Mouse (Mus musculus) forebrain, embryonic 14.5 days (tissue): ENCODE results near the gene Mybpc1. TPM values are rescaled to one million over a fixed set of nuclear protein-coding genes. Genes with fewer than 3 reads are reported as not detected.

ENCODE experiments used
- ATAC-seq: fragments of 200-750 bp; cut with Nextera tagmentation; 2 replicates; pipeline ENCODE4 v1.8.0; 2017; ENCODE audit warnings: mild to moderate bottlenecking, moderate library complexity
- DNase-seq: peaks from one replicate; pipeline ENCODE4 v3.0.0-alpha.2; 2015; ENCODE audit warnings: low spot score
- H3K27ac ChIP-seq: fragments of 300-500 bp; sonication (generic); 2 replicates; pipeline ENCODE4 v1.5.1; 2014; ENCODE audit warnings: low read depth, mild to moderate bottlenecking, control low read depth, low read length, moderate library complexity
- H3K27me3 ChIP-seq: fragments of 300-500 bp; sonication (generic); replicated peaks from 2 replicates; pipeline ENCODE4 v1.6.1; 2014; ENCODE audit warnings: low read length, control low read depth, mixed read lengths; ENCODE audit not compliant: control insufficient read depth, insufficient read depth
- H3K36me3 ChIP-seq: fragments of 300-500 bp; sonication (generic); 2 replicates; pipeline ENCODE4 v1.6.1; 2014; ENCODE audit warnings: low read length, control low read depth; ENCODE audit not compliant: control insufficient read depth, insufficient read depth
- H3K4me1 ChIP-seq: fragments of 300-500 bp; sonication (generic); 2 replicates; pipeline ENCODE4 v1.6.1; 2014; ENCODE audit warnings: antibody characterized with exemption, low read length, control low read depth; ENCODE audit not compliant: control insufficient read depth, insufficient read depth
- H3K4me2 ChIP-seq: fragments of 300-500 bp; sonication (generic); 2 replicates; pipeline ENCODE4 v1.6.1; 2014; ENCODE audit warnings: mild to moderate bottlenecking, control low read depth, low read length
- H3K4me3 ChIP-seq: fragments of 300-500 bp; sonication (generic); 2 replicates; pipeline ENCODE4 v1.5.1; 2014; ENCODE audit warnings: low read depth, low read length, control low read depth
- H3K9ac ChIP-seq: fragments of 300-500 bp; sonication (generic); 2 replicates; pipeline ENCODE4 v1.6.1; 2014; ENCODE audit warnings: mild to moderate bottlenecking, low read length, control low read depth, moderate library complexity
- H3K9me3 ChIP-seq: fragments of 300-500 bp; sonication (generic); replicated peaks from 2 replicates; pipeline ENCODE4 v1.6.1; 2016; ENCODE audit warnings: low read length, control low read depth, mixed read lengths; ENCODE audit not compliant: control insufficient read depth
- WGBS: fragments of 180-500 bp; shearing (Covaris S2); extraction: QIAGEN DNeasy Blood & Tissue Kit; methylation state at CpG from one replicate; pipeline ENCODE4 v1.1.7; 2014; 5-methylcytosine and 5-hydroxymethylcytosine counted together
- polyA plus RNA-seq: library from polyadenylated mRNA; unstranded; fragments of >200 nt; fragmentation: Nextera tagmentation; extraction: Ambion mirVana; gene quantifications from 2 replicates; pipeline ENCODE4 v1.2.1, GENCODE M21; 2014

Gene Mybpc1
- polyA plus RNA-seq, 1 experiment from 2014 or later: 0.52 TPM

DNA sequence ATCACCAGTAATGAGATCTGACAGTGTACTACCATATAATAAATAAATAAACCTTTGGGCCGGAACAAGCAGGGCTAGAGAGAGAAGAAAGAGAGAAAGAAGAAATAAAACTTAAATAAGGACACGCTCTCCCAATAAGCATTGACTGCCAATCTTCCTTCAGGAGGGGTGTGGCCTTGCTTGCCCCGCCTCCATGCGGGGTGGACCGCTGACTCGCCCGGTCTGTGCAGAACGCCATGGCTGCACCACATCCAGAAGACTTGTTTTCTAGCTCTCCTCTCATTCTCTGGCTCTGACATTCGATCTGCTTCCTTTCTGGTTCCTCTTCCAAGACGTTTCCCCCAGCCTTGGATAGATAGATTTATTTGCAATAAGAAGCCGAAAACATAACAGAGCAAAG lies 8.1 kb upstream of the Mybpc1 start:
- Histone ChIP-seq H3K4me2 (no peak overlapping the region), H3K4me1 (no peaks in the 10 kb centered on the region), H3K36me3 (no peaks in the 10 kb centered on the region), H3K9ac (no peak overlapping the region), H3K4me3 (no peak overlapping the region), H3K9me3 (no peaks in the 10 kb centered on the region), H3K27ac (no peak overlapping the region), H3K27me3 (no peaks in the 10 kb centered on the region)
- DNase-seq (no peak), ATAC-seq (no peak)
- 91% methylated on average over 11 of the region's 11 CpGs for WGBS

DNA sequence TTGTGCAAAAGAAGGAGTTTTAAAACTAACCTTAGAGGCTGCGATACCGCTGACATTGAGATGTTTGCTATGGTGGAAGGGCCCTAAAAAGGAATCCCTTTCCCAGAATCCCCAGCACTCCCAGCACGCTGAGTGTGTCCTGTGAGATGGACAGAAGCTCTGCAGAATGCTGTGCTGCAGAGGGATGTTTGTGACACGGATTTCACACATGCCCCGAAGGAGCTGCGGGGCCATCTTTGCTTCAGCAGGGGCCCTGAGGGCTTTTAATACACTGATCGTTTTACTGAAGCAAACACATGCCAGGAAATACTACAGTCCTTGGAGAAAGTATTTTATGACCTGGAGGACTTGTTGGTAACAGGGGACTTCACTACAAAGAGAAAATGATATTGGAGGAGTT lies 1.7 kb upstream of the Mybpc1 start:
- DNase-seq (no peak), ATAC-seq (no peak)
- Histone ChIP-seq H3K27me3 (no peaks in the 10 kb centered on the region), H3K36me3 (no peaks in the 10 kb centered on the region), H3K4me2 (no peak overlapping the region), H3K4me1 (0 out of 2 replicates have a peak, but pooled peaks cover 6% of the 10 kb centered on the region), H3K27ac (no peak overlapping the region), H3K9me3 (no peaks in the 10 kb centered on the region), H3K4me3 (no peak overlapping the region), H3K9ac (no peak overlapping the region)
- 81% methylated on average over 7 of the region's 7 CpGs for WGBS

DNA sequence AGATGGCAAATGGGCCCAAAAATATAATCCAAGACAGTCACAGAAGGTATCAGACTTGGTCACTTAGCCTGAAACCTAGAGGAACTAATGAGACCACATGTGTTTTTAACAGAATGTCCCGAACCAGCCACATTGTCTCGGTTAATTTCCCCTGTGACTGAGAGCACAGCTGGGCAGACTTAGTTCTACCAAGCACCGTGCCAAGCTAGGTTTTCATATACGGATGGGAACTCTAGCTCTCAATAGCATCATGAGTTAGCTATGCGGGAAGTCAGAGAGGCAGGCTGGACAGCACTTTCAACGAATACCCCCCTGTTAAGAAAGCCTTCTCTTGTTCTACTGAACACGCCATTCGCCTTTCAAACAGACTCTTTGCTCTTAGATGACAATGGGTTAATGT lies 1.1 kb upstream of the Mybpc1 start:
- WGBS: 77% methylated on average over 8 of the region's 8 CpGs
- no peak overlapping the region for H3K27ac ChIP-seq
- no peak overlapping the region for H3K4me3 ChIP-seq
- H3K4me1 ChIP-seq: 0 out of 2 replicates have a peak, but pooled peaks cover 6% of the 10 kb centered on the region
- H3K27me3 ChIP-seq: no peaks in the 10 kb centered on the region
- no peak overlapping the region for H3K4me2 ChIP-seq
- no peak for ATAC-seq
- DNase-seq: no peak
- no peaks in the 10 kb centered on the region for H3K9me3 ChIP-seq
- no peaks in the 10 kb centered on the region for H3K36me3 ChIP-seq
- no peak overlapping the region for H3K9ac ChIP-seq

DNA sequence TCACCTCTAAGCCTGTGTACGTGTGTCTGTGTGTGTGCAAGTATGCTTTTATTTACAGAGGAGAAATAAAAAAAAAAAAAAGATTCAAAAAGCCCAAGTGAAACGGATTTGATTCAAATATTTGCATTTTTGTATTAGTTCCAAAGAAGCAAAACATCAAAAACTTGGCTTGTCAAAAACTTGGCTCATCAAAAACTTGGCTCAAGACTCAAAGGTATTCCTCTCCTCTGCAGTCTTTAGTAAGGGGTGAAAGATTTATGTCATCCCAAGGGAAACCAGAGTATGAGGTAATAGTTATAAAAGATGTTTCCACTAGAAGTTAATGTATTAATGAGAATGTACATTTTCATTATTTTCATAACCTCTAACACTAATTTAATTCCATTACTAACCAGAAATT lies 1.2 kb downstream of the Mybpc1 start:
- DNase-seq: peak; percentile 52

DNA sequence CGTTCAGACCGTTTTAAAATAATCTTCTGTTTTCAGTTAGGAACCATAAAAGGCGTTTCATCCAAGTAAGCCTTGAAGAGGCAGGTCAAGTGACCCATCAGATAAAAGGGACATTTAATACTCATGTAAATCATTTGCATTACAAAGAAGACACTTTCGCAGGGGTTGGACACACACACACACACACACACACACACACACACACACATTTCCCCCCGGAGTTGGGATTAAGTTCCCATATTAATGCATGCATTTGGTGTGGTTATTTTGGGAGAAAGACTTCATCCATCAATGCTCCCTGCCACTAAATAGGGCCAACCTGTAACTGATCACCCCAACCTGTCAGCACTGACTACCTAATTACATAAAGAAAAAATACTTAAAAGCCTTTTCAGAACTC lies 1.7 kb downstream of the Mybpc1 start:
- H3K36me3 ChIP-seq: no peaks in the 10 kb centered on the region
- no peak overlapping the region for H3K9ac ChIP-seq
- no peaks in the 10 kb centered on the region for H3K27me3 ChIP-seq
- no peak overlapping the region for H3K4me2 ChIP-seq
- 7% methylated on average over 5 of the region's 5 CpGs for WGBS
- H3K27ac ChIP-seq: no peak overlapping the region
- ATAC-seq (no peak), DNase-seq (peak; percentile 20)
- no peak overlapping the region for H3K4me3 ChIP-seq
- no peaks in the 10 kb centered on the region for H3K9me3 ChIP-seq
- 0 out of 2 replicates have a peak, but pooled peaks cover 6% of the 10 kb centered on the region for H3K4me1 ChIP-seq

More for the DNA sequence above, 1.2 kb downstream of the Mybpc1 start:
- H3K36me3 ChIP-seq: no peaks in the 10 kb centered on the region
- H3K27ac ChIP-seq: no peak overlapping the region
- H3K4me3 ChIP-seq: no peak overlapping the region
- no peak overlapping the region for H3K4me2 ChIP-seq
- no peak overlapping the region for H3K9ac ChIP-seq
- ATAC-seq: no peak
- H3K9me3 ChIP-seq: no peaks in the 10 kb centered on the region
- H3K27me3 ChIP-seq: no peaks in the 10 kb centered on the region
- H3K4me1 ChIP-seq: 0 out of 2 replicates have a peak, but pooled peaks cover 6% of the 10 kb centered on the region
- 47% methylated on average over 2 of the region's 2 CpGs for WGBS

DNA sequence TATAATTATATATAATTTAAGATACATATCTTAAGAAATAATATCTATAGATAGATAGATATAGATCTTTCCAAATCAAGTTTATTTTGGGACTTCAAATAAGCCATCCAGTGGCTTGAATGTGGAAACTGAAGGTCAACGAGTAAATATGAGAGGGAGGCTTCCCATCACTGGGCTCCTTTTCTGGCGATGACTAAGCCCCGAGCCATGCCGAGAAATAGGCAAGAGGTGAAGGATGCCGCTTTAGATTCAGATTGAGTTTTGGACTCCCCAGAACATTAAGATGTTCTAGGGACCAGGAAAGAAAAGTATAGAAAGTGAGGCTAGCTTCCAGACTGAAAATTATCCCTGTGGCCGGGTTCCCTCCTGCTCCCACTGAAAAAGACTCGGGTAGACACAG lies 4.4 kb downstream of the Mybpc1 start:
- Histone ChIP-seq H3K4me1 (0 out of 2 replicates have a peak, but pooled peaks cover 6% of the 10 kb centered on the region), H3K4me2 (no peak overlapping the region), H3K4me3 (no peak overlapping the region), H3K9ac (no peak overlapping the region), H3K36me3 (no peaks in the 10 kb centered on the region), H3K27ac (no peak overlapping the region), H3K9me3 (no peaks in the 10 kb centered on the region), H3K27me3 (no peaks in the 10 kb centered on the region)
- DNase-seq: no peak
- ATAC-seq: no peak
- 90% methylated on average over 7 of the region's 7 CpGs for WGBS

DNA sequence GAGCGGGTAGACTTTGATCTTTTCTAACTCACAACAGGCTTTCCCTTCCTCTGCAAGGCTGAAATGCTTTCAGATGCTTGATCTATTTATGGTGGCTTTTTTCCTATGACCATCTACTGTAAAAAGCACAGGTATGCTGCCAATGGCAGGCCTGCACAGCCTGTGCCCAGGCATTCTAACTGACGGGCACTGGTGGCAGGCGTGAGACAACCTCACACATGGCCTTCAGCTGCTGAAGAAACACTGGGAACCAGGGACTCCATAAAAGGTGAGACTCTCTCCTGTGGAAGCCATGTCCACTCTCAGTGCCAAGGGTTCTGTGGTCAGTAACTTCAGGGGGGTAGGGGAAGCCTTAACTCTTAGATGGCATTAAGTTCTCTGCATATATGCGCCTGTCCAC lies 12.6 kb downstream of the Mybpc1 start:
- ATAC-seq: no peak
- Histone ChIP-seq H3K4me2 (no peak overlapping the region), H3K36me3 (no peaks in the 10 kb centered on the region), H3K4me3 (no peak overlapping the region), H3K4me1 (no peaks in the 10 kb centered on the region), H3K9me3 (no peaks in the 10 kb centered on the region), H3K27me3 (no peaks in the 10 kb centered on the region), H3K27ac (no peak overlapping the region), H3K9ac (no peak overlapping the region)
- no peak for DNase-seq
- WGBS: 91% methylated on average over 4 of the region's 4 CpGs

DNA sequence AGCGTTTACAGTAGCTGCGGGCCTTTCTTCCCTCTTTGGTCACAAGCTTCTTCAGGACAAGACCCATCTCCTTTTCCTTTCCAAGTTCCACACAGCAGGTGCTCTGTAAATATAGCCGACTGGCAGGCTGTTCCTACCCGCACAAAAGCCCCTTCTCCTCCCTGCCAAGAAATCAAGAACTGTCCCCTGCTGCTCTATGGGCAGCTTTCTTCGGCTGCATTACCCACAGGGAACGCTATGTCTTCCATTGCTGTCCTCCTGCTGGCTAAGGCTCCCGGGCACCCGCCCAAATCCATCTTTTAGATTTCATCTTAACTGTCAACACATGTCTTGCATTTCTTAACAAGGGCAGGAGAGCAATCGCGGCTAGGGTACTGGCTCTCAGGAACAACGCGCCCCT lies 13.9 kb downstream of the Mybpc1 start:
- Histone ChIP-seq H3K4me2 (no peak overlapping the region), H3K9ac (no peak overlapping the region), H3K9me3 (no peaks in the 10 kb centered on the region), H3K4me3 (no peak overlapping the region), H3K27me3 (no peaks in the 10 kb centered on the region), H3K4me1 (no peaks in the 10 kb centered on the region), H3K36me3 (no peaks in the 10 kb centered on the region), H3K27ac (no peak overlapping the region; the same call in 1 of the 2 replicates)
- WGBS: 52% methylated on average over 12 of the region's 12 CpGs
- peak; percentile 49 for DNase-seq
- peak; percentile 63; the same call in 1 of the 2 replicates for ATAC-seq

DNA sequence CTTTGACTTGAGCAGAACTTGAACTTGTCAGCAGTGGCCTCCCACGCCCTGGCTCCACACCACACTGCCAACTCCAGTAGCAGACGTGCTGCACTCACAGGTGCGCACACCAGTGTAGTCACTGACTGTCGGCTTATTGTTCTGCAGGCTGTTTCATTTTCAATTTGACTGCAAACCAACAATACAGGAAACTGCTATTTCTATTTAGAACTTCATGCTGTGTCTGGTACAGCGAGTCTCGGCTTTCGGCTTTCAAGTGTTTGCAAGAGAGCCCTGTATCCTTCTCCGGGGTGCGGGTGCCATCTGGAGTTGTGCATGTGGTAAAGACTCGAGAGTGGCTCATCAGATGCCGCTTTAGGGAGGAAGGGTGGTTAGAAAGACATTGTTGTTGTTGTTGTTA lies 20.5 kb downstream of the Mybpc1 start:
- WGBS: 92% methylated on average over 11 of the region's 11 CpGs
- no peak for ATAC-seq

More for the DNA sequence above, 20.5 kb downstream of the Mybpc1 start:
- Histone ChIP-seq H3K27ac (no peak overlapping the region), H3K4me3 (no peak overlapping the region), H3K36me3 (no peaks in the 10 kb centered on the region), H3K9ac (no peak overlapping the region), H3K4me1 (no peaks in the 10 kb centered on the region), H3K9me3 (no peaks in the 10 kb centered on the region), H3K4me2 (no peak overlapping the region), H3K27me3 (no peaks in the 10 kb centered on the region)
- no peak for DNase-seq
